Mouse (Mus musculus) thymus, postnatal 4 days (tissue): ENCODE measurements around the gene Gsg1l2.

Source experiments
- DNase-seq: peaks from one replicate; pipeline ENCODE4 v3.0.0; 2021

Gsg1l2 gene

GRCm38 (mm10) chr11:67820221-67820620, 45.8 kb downstream of the Gsg1l2 start:
- peak; percentile 46 for DNase-seq

- no peak for DNase-seq
Observed at GRCm38 (mm10) chr11:67821560-67821959, 47.2 kb downstream of the Gsg1l2 start.

GRCm38 (mm10) chr11:67828360-67829059, 54.1 kb downstream of the Gsg1l2 start:
- no peak for DNase-seq

- no peak for DNase-seq
Observed at GRCm38 (mm10) chr11:67829530-67829929, 55.1 kb downstream of the Gsg1l2 start.

- DNase-seq, result no peak
Observed at GRCm38 (mm10) chr11:67831820-67832219, 57.4 kb downstream of the Gsg1l2 start.

GRCm38 (mm10) chr11:67835408-67836078, 61.1 kb downstream of the Gsg1l2 start:
- DNase-seq, result no peak
